Mouse (Mus musculus): ENCODE results near the gene Calhm3. TPM values are rescaled to one million over a fixed set of nuclear protein-coding genes. Genes with fewer than 3 reads are reported as not detected.
A peak's percentile ranks its signal among the peaks of the same experiment; 100 is the strongest.

Gene Calhm3
- total and polyA plus RNA-seq, 2 experiments from 2014 or later: not detected

- Histone ChIP-seq H3K9me3 (ENCODE audit: low read length) (no peaks in the 10 kb centered on the region), H3K36me3 (ENCODE audit: insufficient read depth, low read length) (no peaks in the 10 kb centered on the region), H3K9ac (replicated peaks; ENCODE audit: low read length) (no peak overlapping the region), H3K4me3 (ENCODE audit: low read length) (no peak overlapping the region), H3K27ac (no peak overlapping the region), H3K4me1 (ENCODE audit: insufficient read depth, low read length) (no peaks in the 10 kb centered on the region), H3K27me3 (ENCODE audit: insufficient read depth, low read length) (no peaks in the 10 kb centered on the region), H3K4me2 (ENCODE audit: low read depth, low read length) (peak overlapping the region; percentile 6)
- ATAC-seq: peak; percentile 79
- TF ChIP-seq CTCF (IDR thresholded peaks at IDR 0.05; ENCODE audit: low read depth): peak; percentile 91
- WGBS: 24% methylated on average over 11 of the region's 11 CpGs
- DNase-seq (ENCODE audit: low spot score): peak; percentile 90
Observed at GRCm38 (mm10) chr19:47168793-47169412, 11.3 kb upstream of the Calhm3 start.

GRCm38 (mm10) chr19:47168223-47168622 lies 10.7 kb upstream of the Calhm3 start:
- H3K4me2 ChIP-seq (ENCODE audit: low read depth, low read length): peak overlapping the region; percentile 6
- H3K9ac ChIP-seq (replicated peaks; ENCODE audit: low read length): no peak overlapping the region
- no peaks in the 10 kb centered on the region for H3K4me1 ChIP-seq (ENCODE audit: insufficient read depth, low read length)
- 11% methylated on average over 13 of the region's 13 CpGs for WGBS
- no peaks in the 10 kb centered on the region for H3K27me3 ChIP-seq (ENCODE audit: insufficient read depth, low read length)
- no peak overlapping the region for H3K4me3 ChIP-seq (ENCODE audit: low read length)
- TF ChIP-seq CTCF (IDR thresholded peaks at IDR 0.05; ENCODE audit: low read depth): peak; percentile 87
- H3K9me3 ChIP-seq (ENCODE audit: low read length): no peaks in the 10 kb centered on the region
- H3K36me3 ChIP-seq (ENCODE audit: insufficient read depth, low read length): no peaks in the 10 kb centered on the region
- no peak overlapping the region for H3K27ac ChIP-seq
- peak; percentile 32; the same call in 1 of the 2 replicates for ATAC-seq
- peak; percentile 75 for DNase-seq (ENCODE audit: low spot score)

- no peak for ATAC-seq
- H3K9me3 ChIP-seq (ENCODE audit: low read length): no peaks in the 10 kb centered on the region
- no peak for TF ChIP-seq CTCF (IDR thresholded peaks at IDR 0.05; ENCODE audit: low read depth)
- H3K27ac ChIP-seq: no peak overlapping the region
- no peaks in the 10 kb centered on the region for H3K4me1 ChIP-seq (ENCODE audit: insufficient read depth, low read length)
- WGBS: 56% methylated on average over 7 of the region's 7 CpGs
- no peaks in the 10 kb centered on the region for H3K27me3 ChIP-seq (ENCODE audit: insufficient read depth, low read length)
- no peaks in the 10 kb centered on the region for H3K36me3 ChIP-seq (ENCODE audit: insufficient read depth, low read length)
- no peak overlapping the region for H3K9ac ChIP-seq (replicated peaks; ENCODE audit: low read length)
- no peak for DNase-seq (ENCODE audit: low spot score)
- H3K4me2 ChIP-seq (ENCODE audit: low read depth, low read length): peak overlapping the region; percentile 6; the same call in 1 of the 2 replicates
- no peak overlapping the region for H3K4me3 ChIP-seq (ENCODE audit: low read length)
Observed at GRCm38 (mm10) chr19:47167617-47168214, 10.2 kb upstream of the Calhm3 start.

- H3K27me3 ChIP-seq (ENCODE audit: insufficient read depth, low read length): no peaks in the 10 kb centered on the region
- no peak overlapping the region for H3K4me3 ChIP-seq (ENCODE audit: low read length)
- no peak overlapping the region for H3K9ac ChIP-seq (replicated peaks; ENCODE audit: low read length)
- H3K9me3 ChIP-seq (ENCODE audit: low read length): no peaks in the 10 kb centered on the region
- no peak overlapping the region for H3K27ac ChIP-seq
- no peaks in the 10 kb centered on the region for H3K36me3 ChIP-seq (ENCODE audit: insufficient read depth, low read length)
- WGBS: 16% methylated on average over 3 of the region's 3 CpGs
- no peak for TF ChIP-seq CTCF (IDR thresholded peaks at IDR 0.05; ENCODE audit: low read depth)
- H3K4me2 ChIP-seq (ENCODE audit: low read depth, low read length): no peak overlapping the region
- ATAC-seq (no peak), DNase-seq (ENCODE audit: low spot score) (no peak)
- H3K4me1 ChIP-seq (ENCODE audit: insufficient read depth, low read length): no peaks in the 10 kb centered on the region
Observed at GRCm38 (mm10) chr19:47166758-47167157, 9.2 kb upstream of the Calhm3 start.

GRCm38 (mm10) chr19:47163176-47163744 lies 5.7 kb upstream of the Calhm3 start:
- DNase-seq (ENCODE audit: low spot score) (no peak), ATAC-seq (no peak)
- Histone ChIP-seq H3K9ac (replicated peaks; ENCODE audit: low read length) (no peak overlapping the region), H3K27ac (no peak overlapping the region), H3K27me3 (ENCODE audit: insufficient read depth, low read length) (no peaks in the 10 kb centered on the region), H3K36me3 (ENCODE audit: insufficient read depth, low read length) (no peaks in the 10 kb centered on the region), H3K4me3 (ENCODE audit: low read length) (no peak overlapping the region), H3K4me1 (ENCODE audit: insufficient read depth, low read length) (no peaks in the 10 kb centered on the region), H3K4me2 (ENCODE audit: low read depth, low read length) (no peak overlapping the region), H3K9me3 (ENCODE audit: low read length) (no peaks in the 10 kb centered on the region)
- TF ChIP-seq CTCF (IDR thresholded peaks at IDR 0.05; ENCODE audit: low read depth): no peak
- 96% methylated on average over 6 of the region's 6 CpGs for WGBS

- 66% methylated on average over 4 of the region's 4 CpGs for WGBS
- no peak overlapping the region for H3K4me2 ChIP-seq (ENCODE audit: low read depth, low read length)
- ATAC-seq (no peak), DNase-seq (ENCODE audit: low spot score) (no peak)
- no peaks in the 10 kb centered on the region for H3K9me3 ChIP-seq (ENCODE audit: low read length)
- H3K9ac ChIP-seq (replicated peaks; ENCODE audit: low read length): no peak overlapping the region
- no peaks in the 10 kb centered on the region for H3K27me3 ChIP-seq (ENCODE audit: insufficient read depth, low read length)
- H3K4me1 ChIP-seq (ENCODE audit: insufficient read depth, low read length): no peaks in the 10 kb centered on the region
- no peaks in the 10 kb centered on the region for H3K36me3 ChIP-seq (ENCODE audit: insufficient read depth, low read length)
- no peak for TF ChIP-seq CTCF (IDR thresholded peaks at IDR 0.05; ENCODE audit: low read depth)
- no peak overlapping the region for H3K4me3 ChIP-seq (ENCODE audit: low read length)
- no peak overlapping the region for H3K27ac ChIP-seq
Observed at GRCm38 (mm10) chr19:47161669-47162068, 4.1 kb upstream of the Calhm3 start.

- TF ChIP-seq CTCF (IDR thresholded peaks at IDR 0.05; ENCODE audit: low read depth): no peak
- DNase-seq (ENCODE audit: low spot score) (no peak), ATAC-seq (no peak)
- Histone ChIP-seq H3K9me3 (ENCODE audit: low read length) (no peaks in the 10 kb centered on the region), H3K27ac (no peak overlapping the region), H3K36me3 (ENCODE audit: insufficient read depth, low read length) (no peaks in the 10 kb centered on the region), H3K4me3 (ENCODE audit: low read length) (no peak overlapping the region), H3K9ac (replicated peaks; ENCODE audit: low read length) (no peak overlapping the region), H3K27me3 (ENCODE audit: insufficient read depth, low read length) (no peaks in the 10 kb centered on the region), H3K4me1 (ENCODE audit: insufficient read depth, low read length) (0 out of 2 replicates have a peak, but pooled peaks cover 4% of the 10 kb centered on the region), H3K4me2 (ENCODE audit: low read depth, low read length) (no peak overlapping the region)
- 89% methylated on average over 7 of the region's 7 CpGs for WGBS
Observed at GRCm38 (mm10) chr19:47153767-47154166, 3.8 kb downstream of the Calhm3 start.

Data from hindbrain, postnatal 0 days (tissue).